Mouse (Mus musculus) kidney, adult 2 months (tissue): ENCODE results near the gene Kcnn4.

ENCODE experiments used
- CTCF ChIP-seq: fragments of 200-500 bp; conservative IDR thresholded peaks from 2 replicates; pipeline ENCODE4 v1.5.1; 2011; ENCODE audit warnings: low read depth, mild to moderate bottlenecking, control low read depth, low read length, moderate library complexity, mixed read lengths; ENCODE audit not compliant: insufficient read depth, insufficient read length
- POLR2A ChIP-seq: fragments of 200-500 bp; IDR thresholded peaks from one replicate; pipeline ENCODE4 v1.6.1; 2011; ENCODE audit warnings: low read depth, low read length, control low read depth

DNA sequence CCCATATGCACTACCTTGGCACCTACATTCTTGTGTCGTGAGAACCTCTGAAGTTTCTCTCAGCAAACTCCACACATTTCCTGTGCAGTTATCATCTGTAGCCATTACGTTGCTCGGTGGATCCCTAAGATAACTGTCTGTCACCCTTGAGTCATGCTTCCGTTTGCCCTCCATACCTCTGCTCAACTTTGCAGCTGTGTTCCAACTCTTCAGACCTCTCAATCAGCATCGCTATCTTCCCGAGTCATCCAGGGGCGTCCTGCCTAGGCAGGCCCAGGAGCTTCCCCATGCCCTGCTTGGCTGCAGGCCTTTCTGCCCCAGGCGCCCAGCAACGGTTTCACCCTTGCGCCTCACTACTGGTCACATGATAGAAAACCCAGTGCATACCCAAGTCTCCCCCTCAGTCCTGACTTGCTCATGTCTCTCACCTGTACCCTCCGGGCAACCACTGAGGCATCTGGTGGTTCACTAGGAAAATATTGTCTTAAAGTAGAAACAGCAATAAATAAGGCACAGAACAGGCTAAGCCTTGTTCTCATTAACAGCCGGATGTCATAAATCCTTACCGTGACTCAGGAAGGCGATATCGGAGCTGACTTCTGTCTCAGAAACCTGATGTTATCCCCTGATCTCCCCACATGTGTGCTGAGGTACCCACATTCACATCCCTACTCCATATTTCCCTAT, 24.6 kb downstream of the Kcnn4 start:
- TF ChIP-seq CTCF (no peak), POLR2A (no peak)
